Mouse (Mus musculus): ENCODE data around the gene Cnih4.

DNA sequence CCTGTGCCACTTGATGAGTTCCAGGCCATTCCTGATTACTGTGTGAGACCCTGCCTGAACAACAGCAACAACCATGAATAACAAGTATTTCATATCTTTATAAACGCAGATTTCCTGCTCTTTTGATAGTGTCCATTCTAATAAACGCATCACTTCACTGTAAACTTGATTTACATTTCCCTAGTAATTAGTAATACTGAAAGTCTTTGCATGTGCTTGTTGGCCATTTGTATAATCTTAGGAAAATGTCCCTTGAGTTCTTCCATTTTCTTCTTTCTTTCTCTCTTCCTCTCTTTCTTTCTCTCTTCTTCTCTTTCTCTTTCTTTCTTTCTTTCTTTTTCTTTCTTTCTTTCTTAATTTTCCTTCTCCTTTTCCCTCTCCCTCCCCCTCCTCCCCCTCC lies 1.7 kb downstream of the Cnih4 start:
- TF ChIP-seq POLR2A (IDR thresholded peaks at IDR 0.05; ENCODE audit: borderline replicate concordance, control insufficient read depth, low read depth, low read length) (no peak), CTCF (IDR thresholded peaks at IDR 0.05; ENCODE audit: control insufficient read depth, insufficient read depth, low read length) (no peak)

Measured in bone marrow, adult 2 months (tissue).